Mouse (Mus musculus) small intestine, adult 2 months (tissue): ENCODE measurements around the gene Slfn1.

Experiments used
- CTCF ChIP-seq: fragments of 200-500 bp; IDR thresholded peaks from 2 replicates; pipeline ENCODE4 v1.5.1; 2012; ENCODE audit warnings: low read depth, mild to moderate bottlenecking, control low read depth, inconsistent platforms, low read length, moderate library complexity, mixed read lengths; ENCODE audit not compliant: insufficient replicate concordance, insufficient read length; ENCODE audit errors: extremely low read depth
- POLR2A ChIP-seq: fragments of 200-500 bp; IDR thresholded peaks from 2 replicates; pipeline ENCODE4 v1.6.1; 2012; ENCODE audit warnings: low read depth, mild to moderate bottlenecking, control low read depth, inconsistent platforms, low read length, moderate library complexity

DNA sequence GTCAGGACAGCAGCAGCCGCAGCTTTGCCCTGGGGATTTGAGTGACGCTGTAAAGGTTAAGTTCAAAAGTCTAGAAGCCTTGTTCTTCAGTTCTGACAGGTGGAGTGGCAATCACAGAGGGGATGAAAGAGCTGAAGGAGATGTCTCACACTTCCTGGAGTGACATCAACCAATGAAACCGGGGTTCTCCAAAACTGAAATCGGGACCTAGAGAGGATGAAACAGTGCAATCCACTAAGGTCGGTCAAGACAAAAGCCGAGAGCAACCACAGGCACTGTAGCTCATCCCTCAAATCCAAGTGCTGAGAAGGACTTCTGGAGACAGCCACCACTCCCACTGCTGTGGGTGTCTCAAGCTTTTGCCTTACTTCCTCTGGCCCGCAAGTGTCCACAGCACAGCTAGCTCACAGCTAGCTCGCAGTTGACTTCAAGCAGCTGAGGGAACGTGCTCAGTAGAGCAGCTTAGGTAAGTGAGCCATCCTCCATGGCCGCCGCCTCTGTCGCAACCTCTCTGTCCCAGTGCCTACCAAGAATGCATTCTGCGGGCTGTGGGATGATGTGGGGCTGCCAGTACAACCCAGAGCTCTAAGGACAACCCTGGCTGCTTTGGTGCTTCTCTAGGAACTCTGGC, at the start of gene Slfn1:
- TF ChIP-seq POLR2A = no peak
- no peak for TF ChIP-seq CTCF
